Mouse (Mus musculus) bone marrow macrophage, adult 2 months (primary cell): ENCODE results near the gene Sp7.

Experiments used
- CTCF ChIP-seq: IDR thresholded peaks from 2 replicates; pipeline ENCODE4 v1.5.1; 2012; ENCODE audit warnings: low read depth, mild to moderate bottlenecking, low read length, moderate library complexity
- POLR2A ChIP-seq: IDR thresholded peaks from 2 replicates; pipeline ENCODE4 v1.6.1; 2012; ENCODE audit warnings: mild to moderate bottlenecking, low read depth, low read length, borderline replicate concordance

DNA sequence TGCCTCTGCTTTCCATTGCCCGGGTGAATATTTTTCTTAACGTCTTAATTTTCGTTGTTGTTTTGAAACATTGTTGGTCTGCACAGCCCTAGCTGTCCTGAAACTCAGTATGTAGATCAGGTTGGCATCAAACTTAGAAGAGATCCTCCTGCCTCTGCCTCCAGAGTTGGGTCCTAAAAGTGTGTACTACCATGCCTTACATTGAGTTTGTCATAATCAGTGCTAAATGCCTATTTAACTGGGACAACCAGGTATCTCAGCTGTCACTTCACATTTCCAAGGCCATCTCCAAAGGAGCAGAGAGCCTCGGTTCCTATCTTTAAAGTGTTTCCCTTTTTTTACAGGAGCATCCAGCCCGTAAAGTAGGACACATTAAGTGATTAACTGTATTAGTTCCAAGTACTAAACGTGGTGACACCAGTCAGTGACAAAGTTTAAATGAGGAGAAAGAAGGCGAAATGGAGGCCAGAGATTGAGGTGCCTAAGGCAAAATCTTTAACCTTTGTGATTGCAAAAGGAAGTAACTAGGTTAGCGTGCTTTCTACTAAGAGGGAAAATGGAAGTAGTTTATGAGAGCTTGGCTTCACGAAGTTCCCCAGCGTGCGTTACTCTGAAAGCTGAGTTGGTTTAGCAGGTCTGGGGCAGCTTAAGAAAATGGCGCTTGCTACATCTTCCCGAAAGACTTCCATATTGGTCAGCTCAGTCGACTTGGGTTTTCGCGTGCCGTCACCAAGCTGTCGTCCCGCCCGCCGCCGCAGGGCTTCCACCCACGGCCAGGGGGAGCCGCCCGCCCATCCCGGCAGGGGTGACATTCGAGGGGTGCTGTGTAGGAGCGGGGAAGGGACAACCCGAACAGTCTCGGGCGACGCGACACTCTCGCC, 37.9 kb upstream of the Sp7 start:
- TF ChIP-seq CTCF: no peak
- TF ChIP-seq POLR2A: peak; percentile 68; the same call in 1 of the 2 replicates
